Mouse (Mus musculus) splenic B cell, adult 2 months (primary cell): ENCODE measurements around the gene Ephb2.

Experiments used
- DNase-seq: peaks from one replicate; pipeline ENCODE4 v3.0.0-alpha.2; 2011; ENCODE audit warnings: low read depth, low spot score
- H3K27me3 ChIP-seq: 2 replicates; pipeline ENCODE4 v1.6.1; 2012; ENCODE audit warnings: mild to moderate bottlenecking, low read length, moderate library complexity, mixed read lengths; ENCODE audit not compliant: control insufficient read depth, poor library complexity, insufficient read depth, severe bottlenecking
- H3K36me3 ChIP-seq: 2 replicates; pipeline ENCODE4 v1.6.1; 2012; ENCODE audit warnings: mild to moderate bottlenecking, low read length, moderate library complexity, mixed read lengths; ENCODE audit not compliant: control insufficient read depth, poor library complexity, insufficient read depth, severe bottlenecking

The Ephb2 gene

DNA sequence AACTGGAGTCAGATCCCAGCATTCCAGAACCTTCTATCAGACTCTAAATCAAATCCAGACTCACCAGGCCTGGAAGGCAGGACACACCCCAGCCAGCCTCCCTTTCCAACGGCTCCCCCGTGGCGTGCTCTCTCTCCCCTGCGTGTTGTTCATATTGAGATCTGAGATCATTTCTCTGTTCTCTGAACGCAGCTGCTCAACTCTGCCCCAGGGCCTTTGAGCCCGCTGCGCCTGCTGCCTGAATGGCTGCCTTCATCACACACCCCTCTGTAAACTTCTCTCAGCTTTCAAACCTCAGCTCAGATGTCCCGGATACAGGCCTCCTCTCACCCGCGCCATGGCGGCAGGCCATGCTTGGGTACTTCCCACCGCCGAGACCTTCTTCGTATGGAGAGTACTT lies 155.1 kb downstream of the Ephb2 start:
- DNase-seq: no peak
- H3K27me3 ChIP-seq: no peaks in the 10 kb centered on the region
- H3K36me3 ChIP-seq: no peaks in the 10 kb centered on the region

DNA sequence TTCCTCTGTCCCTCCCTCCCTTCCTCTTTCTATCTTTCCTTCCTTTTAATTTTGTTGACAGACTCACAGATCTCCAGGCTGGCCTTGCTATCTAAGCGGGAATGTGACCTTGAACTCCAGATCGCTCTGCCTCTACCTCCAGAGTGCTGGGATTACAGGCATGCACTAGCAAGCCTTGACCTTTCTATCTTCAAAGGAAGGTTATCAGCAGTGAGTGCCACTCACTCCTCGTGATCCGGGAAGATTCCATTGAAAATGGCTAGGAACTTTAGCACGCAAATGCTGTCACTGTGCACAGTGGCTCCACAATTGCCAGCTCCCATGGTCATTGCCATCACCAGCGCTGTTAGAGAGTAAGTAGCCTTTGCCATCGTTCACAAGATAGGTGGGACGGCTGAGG lies 156.6 kb downstream of the Ephb2 start:
- no peak for DNase-seq
- Histone ChIP-seq H3K36me3 (no peaks in the 10 kb centered on the region), H3K27me3 (no peaks in the 10 kb centered on the region)

DNA sequence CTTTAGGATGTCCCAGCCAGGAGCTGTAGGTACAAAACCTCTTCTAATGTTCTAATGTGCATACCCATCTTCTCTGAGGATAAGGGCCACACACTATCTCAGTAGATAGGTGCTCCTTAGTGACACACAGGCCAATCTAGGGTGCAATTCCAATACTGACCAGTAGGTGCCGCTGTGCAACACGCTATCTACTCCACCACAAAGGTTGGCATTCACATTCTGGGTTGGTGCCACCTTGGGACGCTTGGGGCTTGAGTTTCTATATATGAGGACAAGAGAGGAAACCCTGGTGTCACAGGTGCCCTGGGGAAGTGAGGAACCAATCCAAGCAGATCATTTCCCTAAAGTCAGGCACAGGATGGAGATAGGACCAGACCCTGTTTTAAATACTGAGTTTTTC lies 157.3 kb downstream of the Ephb2 start:
- Histone ChIP-seq H3K27me3 (no peaks in the 10 kb centered on the region), H3K36me3 (no peaks in the 10 kb centered on the region)
- DNase-seq: peak; percentile 78

DNA sequence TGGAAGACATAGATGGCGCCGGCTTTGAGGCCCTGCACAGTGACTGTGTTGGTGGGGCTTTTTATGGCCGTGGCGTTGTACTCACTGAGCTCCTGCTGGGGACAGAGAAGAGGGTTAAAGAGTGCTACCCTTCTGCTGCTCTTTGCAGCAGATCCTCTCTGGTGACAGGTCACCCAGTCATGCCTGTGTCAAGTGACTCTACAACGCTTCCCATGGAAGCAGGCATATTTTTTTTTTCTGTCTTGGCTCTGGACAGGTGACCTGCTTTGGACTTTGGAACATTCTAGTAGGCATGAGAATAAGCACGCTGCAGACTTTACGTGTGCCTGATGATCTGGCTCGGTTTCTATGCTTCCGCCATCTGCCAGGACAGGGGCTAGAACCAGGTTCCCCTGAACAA lies 160.3 kb downstream of the Ephb2 start:
- H3K36me3 ChIP-seq: no peaks in the 10 kb centered on the region
- DNase-seq: no peak
- no peaks in the 10 kb centered on the region for H3K27me3 ChIP-seq

DNA sequence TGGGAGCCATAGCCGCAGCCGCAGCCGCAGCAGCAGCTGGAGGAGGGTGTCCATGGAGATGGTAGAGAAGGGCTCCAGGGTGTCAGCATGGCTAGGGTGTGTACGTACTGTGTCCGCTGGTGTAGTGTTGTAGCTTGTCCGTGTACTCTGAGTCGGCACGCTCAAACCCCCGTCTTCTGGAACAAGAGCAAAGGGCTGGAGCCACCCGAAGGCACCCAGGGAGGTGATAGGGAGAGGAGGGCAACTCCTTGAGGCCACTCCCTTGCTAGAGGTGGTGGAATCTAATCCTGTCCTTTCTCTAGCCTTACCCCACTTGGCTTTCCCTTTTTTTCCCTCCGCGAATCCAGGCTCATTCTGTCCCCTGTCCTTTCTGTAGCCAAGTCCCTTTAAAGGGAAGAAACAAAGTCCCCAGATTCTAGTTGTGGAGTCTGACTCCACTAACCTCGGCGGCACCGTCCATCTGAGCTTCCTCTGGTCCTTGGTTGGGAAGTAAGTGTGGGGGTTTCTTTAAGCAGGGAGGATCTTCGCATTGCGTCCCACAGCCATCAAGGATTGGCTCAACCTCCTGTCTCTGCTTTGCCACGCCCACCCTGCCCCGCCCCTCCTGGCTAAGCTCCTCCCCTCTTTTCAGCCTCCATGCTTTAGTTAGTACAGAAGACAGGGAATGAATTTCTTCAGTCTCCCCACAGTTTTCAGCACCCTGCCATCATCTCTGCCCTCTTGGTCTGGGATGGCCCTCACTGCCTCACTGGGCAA lies 163.3 kb downstream of the Ephb2 start:
- Histone ChIP-seq H3K36me3 (no peaks in the 10 kb centered on the region), H3K27me3 (no peaks in the 10 kb centered on the region)
- no peak for DNase-seq

DNA sequence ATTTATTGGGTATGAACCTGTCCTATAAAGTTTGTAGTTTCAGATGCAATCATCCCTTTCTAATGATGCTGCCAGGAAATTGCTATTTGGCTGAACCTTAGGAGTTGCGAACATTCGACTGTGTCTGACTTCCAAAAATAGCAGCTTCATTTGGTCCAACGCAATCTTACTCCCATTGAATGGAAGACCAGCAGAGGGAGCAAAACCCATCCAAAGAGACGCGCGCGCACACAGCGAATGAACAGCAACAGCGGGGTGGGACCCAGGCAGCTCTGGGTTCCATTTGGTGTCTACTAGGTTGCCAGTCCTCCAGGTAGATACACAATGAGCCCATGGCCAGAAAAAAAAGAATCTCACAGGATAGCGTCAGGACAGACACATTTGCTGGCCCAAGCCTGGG lies 168.0 kb downstream of the Ephb2 start:
- Histone ChIP-seq H3K27me3 (no peaks in the 10 kb centered on the region), H3K36me3 (no peaks in the 10 kb centered on the region)
- DNase-seq: no peak

DNA sequence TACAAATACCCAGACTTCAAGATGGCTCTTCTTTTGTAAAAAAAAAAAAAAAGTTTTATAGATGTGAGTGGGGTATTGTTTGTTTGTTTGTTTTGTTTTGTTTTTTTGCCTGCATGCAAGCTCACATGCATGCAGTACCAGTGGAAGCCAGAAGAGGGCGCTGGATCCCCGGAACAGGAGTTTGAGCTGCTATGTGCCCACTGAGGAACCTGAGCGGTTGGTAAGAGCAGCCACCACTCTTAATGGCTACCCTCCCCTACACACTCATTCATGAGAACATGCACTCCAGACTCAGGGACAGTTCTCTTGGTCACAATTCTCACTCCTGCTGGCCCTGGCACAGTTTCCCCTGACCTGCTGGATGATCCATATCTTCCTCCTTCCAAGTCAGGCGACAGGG lies 169.8 kb downstream of the Ephb2 start:
- no peaks in the 10 kb centered on the region for H3K36me3 ChIP-seq
- DNase-seq: no peak
- no peaks in the 10 kb centered on the region for H3K27me3 ChIP-seq

DNA sequence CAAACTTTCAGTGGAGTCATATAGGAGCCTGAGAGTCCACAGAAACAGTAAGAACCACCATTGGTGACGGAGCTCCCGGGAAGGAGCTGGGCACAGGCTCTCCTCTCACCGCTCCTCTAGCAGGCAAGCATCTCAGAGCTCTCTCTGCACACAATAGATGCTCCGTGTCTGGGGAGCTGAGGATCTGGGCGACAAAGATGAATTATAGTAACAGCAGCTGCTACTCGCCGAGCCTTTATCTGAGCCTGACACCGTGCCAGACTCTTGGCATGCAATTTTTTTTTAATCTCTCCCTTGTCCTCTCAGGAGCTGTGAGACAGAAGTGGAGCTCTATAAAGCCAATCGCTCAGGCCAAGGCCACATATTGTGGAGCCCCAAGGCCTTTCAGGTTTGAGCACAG lies 170.7 kb downstream of the Ephb2 start:
- no peaks in the 10 kb centered on the region for H3K36me3 ChIP-seq
- no peaks in the 10 kb centered on the region for H3K27me3 ChIP-seq
- DNase-seq: no peak

DNA sequence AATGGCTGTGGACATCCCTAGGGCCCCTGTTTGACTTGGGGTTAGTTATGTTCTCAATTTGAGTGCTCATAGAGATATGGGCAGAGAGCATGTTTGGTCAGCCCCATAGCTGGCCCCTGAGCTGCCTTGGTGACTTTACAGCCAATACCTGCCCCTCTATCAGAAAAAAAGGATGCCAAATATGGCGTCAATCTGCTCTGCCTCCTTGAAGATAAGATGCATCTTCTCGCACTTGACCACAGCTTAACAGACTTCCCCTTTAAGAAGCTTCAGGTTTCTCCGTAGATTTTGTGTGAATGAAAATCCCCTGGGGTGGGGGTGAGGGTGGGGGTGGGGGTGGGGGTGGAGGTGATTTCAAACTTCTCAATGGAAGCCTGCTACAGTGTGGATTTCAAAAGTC lies 177.9 kb downstream of the Ephb2 start:
- Histone ChIP-seq H3K36me3 (no peaks in the 10 kb centered on the region), H3K27me3 (no peaks in the 10 kb centered on the region)
- DNase-seq: no peak

DNA sequence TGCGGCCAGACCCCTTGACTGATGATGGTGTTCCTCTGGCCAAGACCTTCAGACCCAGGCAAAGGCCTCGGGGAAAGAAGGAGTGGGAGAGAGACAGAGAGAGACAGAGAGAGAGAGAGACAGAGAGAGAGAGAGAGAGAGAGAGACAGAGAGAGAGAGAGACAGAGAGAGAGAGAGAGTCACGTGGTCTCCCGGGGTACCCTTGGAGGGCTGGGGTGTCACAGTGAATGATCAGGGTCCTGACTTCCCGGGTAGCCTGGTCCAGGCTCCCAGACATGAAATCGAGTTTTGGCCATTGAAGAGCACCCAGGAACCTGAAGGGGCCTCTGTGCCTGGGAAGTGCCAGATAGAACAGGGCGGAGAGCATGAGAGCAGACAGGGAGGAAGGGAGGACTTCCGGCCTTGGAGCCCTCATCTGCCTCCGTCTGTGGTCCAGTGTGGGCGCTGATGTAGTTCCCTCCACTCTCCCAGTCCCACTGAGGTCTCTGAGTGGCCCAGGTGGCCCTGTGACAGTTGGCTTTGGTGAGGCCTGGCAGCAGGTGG lies 182.0 kb downstream of the Ephb2 start:
- Histone ChIP-seq H3K27me3 (no peaks in the 10 kb centered on the region), H3K36me3 (no peaks in the 10 kb centered on the region)
- DNase-seq: no peak

DNA sequence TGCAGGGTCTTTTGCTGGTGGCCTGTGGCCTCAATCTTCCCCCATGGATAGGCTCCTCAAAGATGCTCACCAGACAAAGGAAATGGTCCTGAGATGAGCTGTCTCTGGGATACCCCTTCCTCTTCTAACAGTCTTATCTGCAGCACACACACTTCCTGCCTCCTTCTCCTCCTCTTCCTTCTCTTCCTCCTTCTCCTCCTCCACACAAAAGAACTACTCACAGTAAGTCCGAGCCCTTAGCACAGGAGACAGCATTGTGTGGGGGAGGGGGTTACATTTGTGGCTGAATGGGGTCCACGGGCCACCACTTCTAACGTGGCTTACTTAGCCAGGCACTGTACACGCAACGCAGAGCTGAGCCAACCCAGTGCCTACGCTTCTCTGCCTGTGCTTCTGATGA lies 182.8 kb downstream of the Ephb2 start:
- no peaks in the 10 kb centered on the region for H3K36me3 ChIP-seq
- no peak for DNase-seq
- no peaks in the 10 kb centered on the region for H3K27me3 ChIP-seq

DNA sequence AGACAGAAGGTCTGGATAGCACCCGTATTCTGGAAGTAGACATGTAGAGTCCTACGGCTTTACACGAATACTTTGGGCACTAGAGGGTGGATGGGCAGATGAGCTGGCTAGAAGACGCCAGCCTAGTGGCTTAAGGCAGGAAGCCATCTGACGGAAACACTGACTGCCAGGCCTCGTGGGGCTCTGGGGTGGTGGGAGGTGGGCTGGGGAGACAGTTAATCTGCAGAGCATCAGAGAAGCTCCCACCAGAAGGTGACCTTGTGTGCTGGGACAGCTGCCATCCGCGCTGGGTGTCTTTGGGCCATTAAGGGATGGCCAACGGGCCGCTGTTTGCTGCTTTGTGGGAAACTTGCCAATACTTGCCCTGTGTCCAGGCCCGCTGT lies 183.3 kb downstream of the Ephb2 start:
- Histone ChIP-seq H3K36me3 (no peaks in the 10 kb centered on the region), H3K27me3 (no peaks in the 10 kb centered on the region)
- no peak for DNase-seq

DNA sequence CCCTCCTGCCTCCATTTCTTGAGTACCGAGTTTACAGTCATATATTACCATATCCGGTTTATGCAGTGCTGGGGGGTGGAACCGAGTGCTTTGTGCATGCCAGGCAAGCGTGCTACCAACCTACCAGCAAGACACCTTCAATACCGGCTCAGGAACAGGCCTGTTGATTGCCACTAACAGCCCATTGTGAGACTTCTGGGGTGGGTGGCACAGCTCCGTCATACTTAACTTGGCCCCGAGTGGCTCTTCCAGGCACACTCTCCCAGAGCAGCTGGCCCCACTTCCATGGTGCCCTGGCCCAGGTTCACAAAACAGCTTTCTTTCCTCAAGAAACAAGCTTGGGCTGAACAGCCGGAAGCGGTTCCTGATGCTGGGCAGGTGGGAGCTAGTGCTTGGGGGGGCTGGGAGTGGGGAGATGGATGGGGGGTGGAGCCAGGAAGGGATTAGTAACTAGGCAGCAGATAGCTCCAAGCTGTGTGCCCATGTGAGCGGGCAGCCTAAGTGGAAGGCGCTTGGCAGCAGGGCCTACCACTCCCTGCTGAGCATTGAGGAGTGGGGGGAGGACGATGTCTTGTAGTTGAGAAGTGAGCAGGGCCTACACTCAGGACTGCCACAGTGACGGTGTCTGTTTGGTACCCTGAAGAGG lies 183.8 kb downstream of the Ephb2 start:
- peak; percentile 5 for DNase-seq
- H3K36me3 ChIP-seq: no peaks in the 10 kb centered on the region
- H3K27me3 ChIP-seq: no peaks in the 10 kb centered on the region

DNA sequence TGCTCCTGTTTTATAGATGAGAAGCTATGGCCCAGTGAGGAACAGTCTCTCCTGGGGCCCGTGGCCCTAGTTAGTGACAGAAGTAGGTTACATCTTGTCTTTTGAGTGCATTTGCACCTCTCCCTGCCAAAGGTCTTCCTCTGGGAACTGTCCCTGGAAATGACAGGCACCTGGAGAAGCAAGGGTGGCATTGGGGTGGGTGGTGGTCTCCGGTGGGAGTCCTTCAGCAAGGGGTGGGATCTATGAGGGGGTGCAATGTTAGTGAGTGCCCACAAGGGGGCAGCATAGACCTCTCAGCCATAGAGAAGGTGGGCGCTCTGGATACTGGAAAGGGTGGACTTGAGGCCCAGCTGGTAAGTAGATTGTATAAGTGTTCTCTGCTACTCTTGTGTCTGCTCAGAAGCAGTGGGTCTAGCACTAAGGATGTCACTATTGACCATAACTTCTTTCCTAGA lies 184.4 kb downstream of the Ephb2 start:
- Histone ChIP-seq H3K27me3 (no peaks in the 10 kb centered on the region), H3K36me3 (no peaks in the 10 kb centered on the region)
- DNase-seq: peak; percentile 53

DNA sequence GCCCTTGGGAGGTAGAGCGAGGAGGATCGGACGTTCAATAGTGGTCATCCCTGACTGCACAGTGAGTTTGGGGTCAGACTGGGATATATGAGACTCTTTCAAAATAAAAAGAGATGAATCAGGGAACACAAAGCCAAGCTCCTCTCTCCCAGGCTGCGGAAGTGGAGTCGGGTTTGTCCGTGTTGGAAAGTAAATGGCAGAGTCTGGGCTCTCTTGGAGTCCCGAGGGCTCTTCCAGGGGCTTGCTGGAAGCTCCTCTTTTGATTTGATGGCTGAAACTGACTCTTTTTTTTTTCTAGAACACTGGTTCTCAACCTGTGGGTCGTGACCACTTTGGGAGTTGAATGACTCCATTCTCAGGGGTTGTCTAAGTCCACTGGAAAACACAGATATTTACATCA lies 185.5 kb downstream of the Ephb2 start:
- Histone ChIP-seq H3K27me3 (no peaks in the 10 kb centered on the region), H3K36me3 (no peaks in the 10 kb centered on the region)
- DNase-seq: no peak
